Mouse (Mus musculus): ENCODE measurements around the gene Sun1. TPM values are rescaled to one million over a fixed set of nuclear protein-coding genes. Genes with fewer than 3 reads are reported as not detected.

Gene Sun1
- total RNA-seq (2021), result 10 to 100 TPM; 48.3 to 56.7 TPM
- long read RNA-seq, experiment 1, full-length matches to known transcripts, result 25 of 61 reads
- long read RNA-seq, experiment 1, partial matches to known transcripts, result 4 of 61 reads
- long read RNA-seq, experiment 1, other reads (novel, unspliced or antisense), result 32 of 61 reads
- long read RNA-seq, experiment 2, full-length matches to known transcripts, result 3 of 23 reads
- long read RNA-seq, experiment 2, partial matches to known transcripts, result 5 of 23 reads
- long read RNA-seq, experiment 2, other reads (novel, unspliced or antisense), result 15 of 23 reads

- peak; percentile 99 for DNase-seq
Observed at GRCm38 (mm10) chr5:139199995-139200769, at the start of gene Sun1. Sun1 (plus strand) TSS chr5:139200637.

- DNase-seq, result no peak
Observed at GRCm38 (mm10) chr5:139160899-139161298, 39.5 kb upstream of the Sun1 start.

- no peak for DNase-seq
Observed at GRCm38 (mm10) chr5:139161632-139162031, 38.8 kb upstream of the Sun1 start.

- DNase-seq, result no peak
Observed at GRCm38 (mm10) chr5:139166781-139167361, 33.6 kb upstream of the Sun1 start.

GRCm38 (mm10) chr5:139167548-139167947 is 32.9 kb upstream of the Sun1 start:
- no peak for DNase-seq

GRCm38 (mm10) chr5:139171929-139172328 is 28.5 kb upstream of the Sun1 start:
- DNase-seq, result no peak

- no peak for DNase-seq
Observed at GRCm38 (mm10) chr5:139174141-139174540, 26.3 kb upstream of the Sun1 start.

GRCm38 (mm10) chr5:139174556-139175547 is 25.6 kb upstream of the Sun1 start:
- peak; percentile 50 to 69 for DNase-seq

- DNase-seq, result peak; percentile 72 to 89
Observed at GRCm38 (mm10) chr5:139178895-139179631, 21.4 kb upstream of the Sun1 start.

GRCm38 (mm10) chr5:139183131-139183530 is 17.3 kb upstream of the Sun1 start:
- no peak for DNase-seq

GRCm38 (mm10) chr5:139183601-139184000 is 16.8 kb upstream of the Sun1 start:
- DNase-seq, result no peak

GRCm38 (mm10) chr5:139184897-139185296 is 15.5 kb upstream of the Sun1 start:
- DNase-seq, result no peak

GRCm38 (mm10) chr5:139189726-139190125 is 10.7 kb upstream of the Sun1 start:
- no peak for DNase-seq

GRCm38 (mm10) chr5:139190958-139191357 is 9.5 kb upstream of the Sun1 start:
- no peak for DNase-seq

GRCm38 (mm10) chr5:139198779-139199178 is 1.7 kb upstream of the Sun1 start:
- DNase-seq, result no peak

GRCm38 (mm10) chr5:139199636-139199994 is 822 bp upstream of the Sun1 start:
- DNase-seq, result no peak

GRCm38 (mm10) chr5:139200770-139201569 is 533 bp downstream of the Sun1 start:
- DNase-seq, result no peak

- DNase-seq, result no peak
Observed at GRCm38 (mm10) chr5:139202127-139202526, 1.7 kb downstream of the Sun1 start.

- no peak for DNase-seq
Observed at GRCm38 (mm10) chr5:139203312-139203711, 2.9 kb downstream of the Sun1 start.

GRCm38 (mm10) chr5:139206081-139206480 is 5.6 kb downstream of the Sun1 start:
- no peak for DNase-seq
